Mouse (Mus musculus): ENCODE results near the gene Kdr. TPM values are rescaled to one million over a fixed set of nuclear protein-coding genes. Genes with fewer than 3 reads are reported as not detected.

Gene Kdr
- 0.12 and 0.37 TPM in 2 replicates for total RNA-seq (2017)

GRCm38 (mm10) chr5:75978374-75979100 is at the start of gene Kdr:
Gene Kdr (minus strand): TSS chr5:75978458.
- no peak for ATAC-seq (ENCODE audit: extremely low read depth, insufficient number of reproducible peaks, low FRiP score, poor library complexity, severe bottlenecking)

GRCm38 (mm10) chr5:76026805-76027204 is 48.5 kb upstream of the Kdr start:
- no peak for ATAC-seq (ENCODE audit: extremely low read depth, insufficient number of reproducible peaks, low FRiP score, poor library complexity, severe bottlenecking)

- no peak for ATAC-seq (ENCODE audit: extremely low read depth, insufficient number of reproducible peaks, low FRiP score, poor library complexity, severe bottlenecking)
These were observed 47.9 kb upstream of the Kdr start for GRCm38 (mm10) chr5:76025996-76026665.

- no peak for ATAC-seq (ENCODE audit: extremely low read depth, insufficient number of reproducible peaks, low FRiP score, poor library complexity, severe bottlenecking)
These were observed 44.9 kb upstream of the Kdr start for GRCm38 (mm10) chr5:76023011-76023773.

- ATAC-seq (ENCODE audit: extremely low read depth, insufficient number of reproducible peaks, low FRiP score, poor library complexity, severe bottlenecking): no peak
These were observed 44.2 kb upstream of the Kdr start for GRCm38 (mm10) chr5:76022436-76022835.

- no peak for ATAC-seq (ENCODE audit: extremely low read depth, insufficient number of reproducible peaks, low FRiP score, poor library complexity, severe bottlenecking)
These were observed 40.1 kb upstream of the Kdr start for GRCm38 (mm10) chr5:76018321-76018720.

- ATAC-seq (ENCODE audit: extremely low read depth, insufficient number of reproducible peaks, low FRiP score, poor library complexity, severe bottlenecking): no peak
These were observed 37.8 kb upstream of the Kdr start for GRCm38 (mm10) chr5:76016086-76016485.

GRCm38 (mm10) chr5:76013881-76014431 is 35.7 kb upstream of the Kdr start:
- no peak for ATAC-seq (ENCODE audit: extremely low read depth, insufficient number of reproducible peaks, low FRiP score, poor library complexity, severe bottlenecking)

GRCm38 (mm10) chr5:76006403-76006802 is 28.1 kb upstream of the Kdr start:
- ATAC-seq (ENCODE audit: extremely low read depth, insufficient number of reproducible peaks, low FRiP score, poor library complexity, severe bottlenecking): no peak

- no peak for ATAC-seq (ENCODE audit: extremely low read depth, insufficient number of reproducible peaks, low FRiP score, poor library complexity, severe bottlenecking)
These were observed 12.0 kb upstream of the Kdr start for GRCm38 (mm10) chr5:75990212-75990611.

GRCm38 (mm10) chr5:75987530-75987929 is 9.3 kb upstream of the Kdr start:
- no peak for ATAC-seq (ENCODE audit: extremely low read depth, insufficient number of reproducible peaks, low FRiP score, poor library complexity, severe bottlenecking)

GRCm38 (mm10) chr5:75980521-75981311 is 2.5 kb upstream of the Kdr start:
- ATAC-seq (ENCODE audit: extremely low read depth, insufficient number of reproducible peaks, low FRiP score, poor library complexity, severe bottlenecking): 0 out of 2 replicates have a peak, but pooled peaks have one; percentile 4

GRCm38 (mm10) chr5:75979108-75979507 is 850 bp upstream of the Kdr start:
- no peak for ATAC-seq (ENCODE audit: extremely low read depth, insufficient number of reproducible peaks, low FRiP score, poor library complexity, severe bottlenecking)

GRCm38 (mm10) chr5:75977441-75978373 is 551 bp downstream of the Kdr start:
- ATAC-seq (ENCODE audit: extremely low read depth, insufficient number of reproducible peaks, low FRiP score, poor library complexity, severe bottlenecking): no peak

- ATAC-seq (ENCODE audit: extremely low read depth, insufficient number of reproducible peaks, low FRiP score, poor library complexity, severe bottlenecking): no peak
These were observed 1.6 kb downstream of the Kdr start for GRCm38 (mm10) chr5:75976696-75977095.

- no peak for ATAC-seq (ENCODE audit: extremely low read depth, insufficient number of reproducible peaks, low FRiP score, poor library complexity, severe bottlenecking)
These were observed 2.9 kb downstream of the Kdr start for GRCm38 (mm10) chr5:75975398-75975797.

- ATAC-seq (ENCODE audit: extremely low read depth, insufficient number of reproducible peaks, low FRiP score, poor library complexity, severe bottlenecking): no peak
These were observed 3.6 kb downstream of the Kdr start for GRCm38 (mm10) chr5:75974543-75975130.
